Mouse (Mus musculus): ENCODE data around the gene Crb2. TPM values are rescaled to one million over a fixed set of nuclear protein-coding genes. Genes with fewer than 3 reads are reported as not detected.

The Crb2 gene
- total and polyA plus RNA-seq, 3 experiments = 0.07 to 0.13 TPM; not detected in 1

DNA sequence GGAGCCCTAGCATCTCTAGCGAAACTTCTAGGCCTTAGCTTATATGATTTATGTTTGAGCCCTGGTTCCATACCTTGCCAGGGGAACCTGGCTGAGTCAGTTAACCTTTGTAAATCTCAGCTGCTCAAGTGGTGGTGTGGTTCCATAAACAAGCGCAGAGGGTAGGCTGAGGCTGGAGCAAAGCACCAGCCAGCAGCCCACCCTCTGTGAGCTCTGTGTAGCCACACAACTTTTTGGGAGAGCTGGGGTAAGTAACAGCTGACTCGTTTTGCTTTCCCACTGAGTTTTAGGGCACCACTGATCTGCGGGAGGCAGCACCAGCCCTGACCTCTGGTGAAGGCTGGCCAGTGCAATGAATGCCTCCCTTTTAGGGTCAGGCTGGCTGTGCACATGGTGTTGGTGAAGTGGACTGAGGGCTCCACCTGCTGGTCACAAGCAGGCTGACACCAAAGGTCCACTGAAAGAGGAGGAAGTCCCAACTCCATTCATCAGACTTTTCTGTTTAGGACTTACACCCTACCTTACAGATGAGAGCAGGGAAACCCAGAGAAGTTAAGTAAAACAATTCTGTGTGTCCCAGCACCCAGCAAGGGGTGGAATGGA lies 26.7 kb downstream of the Crb2 start:
- in situ Hi-C loops (cut with MboI; ENCODE audit: low pct_ligation_motif_present, low pct_unique_long_range_greater_than_20kb, low sequenced_read_pairs) = loop anchor here (25.0 kb wide), 1 partner anchor 360 kb away; no protein-coding TSS in a partner anchor
- Histone ChIP-seq H3K4me1 (ENCODE audit: control insufficient read depth in 1 of 2, insufficient read depth in 2 of 2) (peaks cover 0 to 17% of the 10 kb centered on the region in 2 experiments; a peak in 2 of 4 replicates), H3K36me3 (replicated peaks in 1 of 2; ENCODE audit: control insufficient read depth in 1 of 2, insufficient read depth in 1 of 2, low read length in 1 of 2) (peaks cover 0 to 34% of the 10 kb centered on the region in 2 experiments), H3K27ac (ENCODE audit: insufficient read depth, low read depth) (no peak overlapping the region), H3K9ac (ENCODE audit: insufficient read depth, low read depth) (no peak overlapping the region), H3K79me2 (replicated peaks; ENCODE audit: control insufficient read depth, extremely low read depth, insufficient read depth, poor library complexity, severe bottlenecking) (no peaks in the 10 kb centered on the region), H3K4me3 (replicated peaks in 1 of 3; ENCODE audit: low read depth in 2 of 3, low read length in 2 of 3, poor library complexity in 1 of 3) (no peak overlapping the region), H3K9me3 (replicated peaks; ENCODE audit: low read length) (no peaks in the 10 kb centered on the region), H3K27me3 (replicated peaks) (no peaks in the 10 kb centered on the region), H3K4me2 (ENCODE audit: insufficient read depth, low read depth, poor library complexity, severe bottlenecking) (no peak overlapping the region)
- DNase-seq (ENCODE audit: extremely low read depth) = peak; percentile 78
- dilution Hi-C loops (cut with MboI; ENCODE audit: extremely low pct_ligation_motif_present, extremely low pct_unique_long_range_greater_than_20kb, low sequenced_read_pairs) = no loop called here
- TF ChIP-seq MYC (IDR thresholded peaks at IDR 0.05; ENCODE audit: low read depth, low read length) (peak; percentile 95), USF1 (IDR thresholded peaks at IDR 0.05; ENCODE audit: low read depth, low read length) (no peak), CTCF (conservative IDR thresholded peaks at IDR 0.05 in 1 of 2, IDR thresholded peaks at IDR 0.05 in 1 of 2; ENCODE audit: low read depth in 2 of 2, low read length in 2 of 2) (peak; percentile 76 to 94), MAX (IDR thresholded peaks at IDR 0.05; ENCODE audit: low read length) (peak; percentile 71), SMC3 (IDR thresholded peaks at IDR 0.05; ENCODE audit: low read depth, low read length) (peak; percentile 72), EP300 (IDR thresholded peaks at IDR 0.05; ENCODE audit: low read length) (no peak), ELF1 (IDR thresholded peaks at IDR 0.05; ENCODE audit: low read depth, low read length) (peak; percentile 31; the same call in 1 of the 2 replicates), RAD21 (IDR thresholded peaks at IDR 0.05; ENCODE audit: low read depth, low read length) (peak; percentile 96), JUN (IDR thresholded peaks at IDR 0.05; ENCODE audit: insufficient read depth, low read depth, low read length) (no peak), ZMIZ1 (IDR thresholded peaks at IDR 0.05; ENCODE audit: low read depth, low read length) (no peak), POLR2A (IDR thresholded peaks at IDR 0.05; ENCODE audit: low read depth, low read length) (no peak)

DNA sequence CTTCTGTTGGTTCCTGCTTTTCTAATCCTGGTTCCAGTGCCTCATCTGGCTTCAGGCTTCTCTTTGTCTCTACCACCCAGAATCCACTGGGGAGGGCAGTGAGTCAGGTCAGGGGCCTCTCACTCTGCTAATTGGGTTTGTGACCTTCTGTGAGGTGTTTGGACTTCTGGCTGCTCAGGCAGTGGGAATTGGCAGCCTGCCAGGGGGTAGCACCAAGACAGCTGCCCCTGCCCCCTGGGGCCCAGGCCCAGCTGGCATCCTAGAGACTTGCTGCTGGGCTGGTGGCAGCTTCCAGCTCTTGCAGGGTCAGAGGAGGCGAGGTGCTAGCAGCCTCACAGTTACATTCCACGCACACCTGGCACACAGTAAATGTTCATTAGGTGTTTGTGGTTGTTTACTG lies 35.6 kb downstream of the Crb2 start:
- no peak overlapping the region for H3K4me3 ChIP-seq (replicated peaks in 1 of 3; ENCODE audit: low read depth in 2 of 3, low read length in 2 of 3, poor library complexity in 1 of 3)
- no peak overlapping the region for H3K9ac ChIP-seq (ENCODE audit: insufficient read depth, low read depth)
- peaks cover 6 to 9% of the 10 kb centered on the region in 2 experiments for H3K4me1 ChIP-seq (ENCODE audit: control insufficient read depth in 1 of 2, insufficient read depth in 2 of 2)
- H3K9me3 ChIP-seq (replicated peaks; ENCODE audit: low read length) = no peaks in the 10 kb centered on the region
- H3K79me2 ChIP-seq (replicated peaks; ENCODE audit: control insufficient read depth, extremely low read depth, insufficient read depth, poor library complexity, severe bottlenecking) = no peaks in the 10 kb centered on the region
- H3K27me3 ChIP-seq (replicated peaks) = no peaks in the 10 kb centered on the region
- peaks cover 7 to 46% of the 10 kb centered on the region in 2 experiments for H3K36me3 ChIP-seq (replicated peaks in 1 of 2; ENCODE audit: control insufficient read depth in 1 of 2, insufficient read depth in 1 of 2, low read length in 1 of 2)
- TF ChIP-seq MXI1 (IDR thresholded peaks at IDR 0.05; ENCODE audit: low read depth, low read length) (no peak), E2F4 (IDR thresholded peaks at IDR 0.05; ENCODE audit: insufficient replicate concordance, low read depth, low read length) (no peak)
- dilution Hi-C loops (cut with MboI; ENCODE audit: extremely low pct_ligation_motif_present, extremely low pct_unique_long_range_greater_than_20kb, low sequenced_read_pairs) = no loop called here
- H3K27ac ChIP-seq (ENCODE audit: insufficient read depth, low read depth) = no peak overlapping the region
- H3K4me2 ChIP-seq (ENCODE audit: insufficient read depth, low read depth, poor library complexity, severe bottlenecking) = no peak overlapping the region
- in situ Hi-C loops (cut with MboI; ENCODE audit: low pct_ligation_motif_present, low pct_unique_long_range_greater_than_20kb, low sequenced_read_pairs) = loop anchor here (5.0 to 25.0 kb wide), 3 partner anchors 121 to 563 kb away; no protein-coding TSS in a partner anchor
- DNase-seq (ENCODE audit: extremely low read depth) = no peak

DNA sequence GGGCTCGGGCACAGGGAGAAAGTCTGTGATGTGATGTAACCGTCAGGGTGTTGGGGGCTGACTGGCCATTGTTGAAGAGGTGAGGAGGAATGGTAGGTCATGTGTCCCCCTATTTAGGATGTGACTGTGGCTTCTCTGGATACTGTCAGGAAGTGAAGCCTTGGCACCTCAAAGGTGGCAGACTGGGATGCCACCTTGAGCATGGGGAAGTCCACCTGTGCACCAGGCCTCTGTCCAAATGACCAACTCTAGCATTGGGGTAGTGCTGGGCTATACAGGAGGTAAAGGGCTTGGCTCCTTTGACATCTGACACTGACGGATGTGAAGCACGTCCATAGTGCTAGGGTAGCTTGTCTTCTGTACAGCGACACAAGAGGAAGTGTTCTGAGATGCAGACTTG lies 36.4 kb downstream of the Crb2 start:
- Histone ChIP-seq H3K9ac (ENCODE audit: insufficient read depth, low read depth) (no peak overlapping the region), H3K4me2 (ENCODE audit: insufficient read depth, low read depth, poor library complexity, severe bottlenecking) (no peak overlapping the region), H3K4me1 (ENCODE audit: control insufficient read depth in 1 of 2, insufficient read depth in 2 of 2) (peaks cover 12 to 16% of the 10 kb centered on the region in 2 experiments), H3K79me2 (replicated peaks; ENCODE audit: control insufficient read depth, extremely low read depth, insufficient read depth, poor library complexity, severe bottlenecking) (no peaks in the 10 kb centered on the region), H3K27ac (ENCODE audit: insufficient read depth, low read depth) (no peak overlapping the region), H3K36me3 (replicated peaks in 1 of 2; ENCODE audit: control insufficient read depth in 1 of 2, insufficient read depth in 1 of 2, low read length in 1 of 2) (peaks cover 7 to 46% of the 10 kb centered on the region in 2 experiments), H3K27me3 (replicated peaks) (no peaks in the 10 kb centered on the region), H3K9me3 (replicated peaks; ENCODE audit: low read length) (no peaks in the 10 kb centered on the region), H3K4me3 (replicated peaks in 1 of 3; ENCODE audit: low read depth in 2 of 3, low read length in 2 of 3, poor library complexity in 1 of 3) (no peak overlapping the region)
- dilution Hi-C loops (cut with MboI; ENCODE audit: extremely low pct_ligation_motif_present, extremely low pct_unique_long_range_greater_than_20kb, low sequenced_read_pairs) = no loop called here
- in situ Hi-C loops (cut with MboI; ENCODE audit: low pct_ligation_motif_present, low pct_unique_long_range_greater_than_20kb, low sequenced_read_pairs) = loop anchor here (5.0 to 25.0 kb wide), 3 partner anchors 120 to 562 kb away; no protein-coding TSS in a partner anchor
- DNase-seq (ENCODE audit: extremely low read depth) = no peak
- TF ChIP-seq TCF12 (IDR thresholded peaks at IDR 0.05; ENCODE audit: low read depth, low read length) = no peak
- TF ChIP-seq ELF1 (IDR thresholded peaks at IDR 0.05; ENCODE audit: low read depth, low read length) = no peak
- no peak for TF ChIP-seq NRF1 (IDR thresholded peaks at IDR 0.05; ENCODE audit: low read depth, low read length)
- no peak for TF ChIP-seq JUN (IDR thresholded peaks at IDR 0.05; ENCODE audit: insufficient read depth, low read depth, low read length)
- TF ChIP-seq MXI1 (IDR thresholded peaks at IDR 0.05; ENCODE audit: low read depth, low read length) = no peak
- no peak for TF ChIP-seq IRF4 (IDR thresholded peaks at IDR 0.05; ENCODE audit: low read depth, low read length)
- no peak for TF ChIP-seq POLR2A (IDR thresholded peaks at IDR 0.05; ENCODE audit: low read depth, low read length)
- no peak for TF ChIP-seq RCOR1 (conservative IDR thresholded peaks at IDR 0.05; ENCODE audit: low read depth, low read length)
- no peak for TF ChIP-seq ETS1 (conservative IDR thresholded peaks at IDR 0.05; ENCODE audit: low read depth, low read length)
- TF ChIP-seq NELFE (IDR thresholded peaks at IDR 0.05; ENCODE audit: low read depth, low read length) = no peak

Measured in CH12.LX (cell line).